Mouse (Mus musculus): Measurements from ENCODE around the gene Brpf3.
"Not testable (repeated sequence)": the region's sequence is repeated elsewhere in the genome, so short reads cannot be mapped to it uniquely, and the experiment has no call there.

Gene Brpf3

DNA sequence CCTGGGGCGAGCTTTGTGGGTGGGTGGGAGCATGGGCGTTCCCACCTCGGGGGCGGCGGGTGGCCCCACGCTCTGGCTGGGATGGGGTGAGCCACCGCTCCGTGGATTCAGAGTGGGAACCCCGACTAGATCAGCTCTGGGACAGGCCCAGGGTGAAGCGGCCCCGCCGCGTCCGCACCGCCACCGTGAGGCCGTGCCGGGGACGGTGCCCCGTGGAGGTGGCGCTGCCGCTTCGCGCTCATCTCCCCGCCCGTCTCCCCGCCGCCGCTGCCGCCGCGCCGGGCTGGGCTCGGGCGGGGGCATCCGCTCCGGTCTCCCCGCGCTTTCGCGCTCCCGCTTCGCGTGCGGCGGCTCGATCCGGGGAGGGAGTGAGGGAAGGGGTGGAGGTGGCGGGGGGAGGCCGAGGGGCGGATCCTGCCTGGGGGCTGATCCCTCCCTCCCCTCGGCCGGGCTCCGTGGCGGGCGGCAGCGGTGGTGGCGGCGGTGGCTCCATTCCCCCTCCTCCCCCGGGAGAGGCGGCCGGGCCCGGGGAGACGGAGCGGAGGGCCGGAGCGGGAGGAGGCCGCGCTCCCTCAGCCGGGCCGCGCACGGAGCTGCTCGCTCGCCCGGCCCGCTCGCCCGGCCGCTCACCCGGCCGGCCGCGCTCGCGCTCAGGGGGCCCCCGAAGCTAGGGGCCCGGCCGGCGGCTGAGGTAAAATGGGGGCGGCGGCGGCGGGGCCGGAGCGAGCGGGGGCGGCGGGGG is at the start of gene Brpf3:
TSS of gene Brpf3 (plus strand) at position 420 of the 742 bp plus-strand sequence.
- peak; percentile 73 for DNase-seq

DNA sequence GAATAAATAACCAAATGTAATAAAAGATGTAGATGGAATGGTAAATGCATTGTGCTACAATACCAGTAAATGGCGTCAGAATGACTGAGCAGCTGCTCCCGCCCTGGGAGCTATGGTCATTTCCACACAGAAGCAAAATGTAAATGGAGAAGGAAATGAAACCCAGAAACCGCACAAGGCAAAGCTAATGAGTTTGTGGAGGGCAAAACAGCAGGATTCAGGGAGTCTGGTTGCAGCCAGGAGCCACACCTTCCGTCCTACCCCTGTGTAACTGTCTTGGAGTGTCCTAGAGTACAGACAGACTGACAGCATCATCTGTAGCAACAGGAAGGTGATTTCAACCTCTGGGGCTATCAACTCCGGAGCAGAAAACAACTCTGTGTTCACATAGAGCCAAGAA is 44.4 kb upstream of the Brpf3 start:
- DNase-seq = no peak

GRCm38 (mm10) chr17:28757470-28757869 is 43.4 kb upstream of the Brpf3 start:
- no peak for DNase-seq

DNA sequence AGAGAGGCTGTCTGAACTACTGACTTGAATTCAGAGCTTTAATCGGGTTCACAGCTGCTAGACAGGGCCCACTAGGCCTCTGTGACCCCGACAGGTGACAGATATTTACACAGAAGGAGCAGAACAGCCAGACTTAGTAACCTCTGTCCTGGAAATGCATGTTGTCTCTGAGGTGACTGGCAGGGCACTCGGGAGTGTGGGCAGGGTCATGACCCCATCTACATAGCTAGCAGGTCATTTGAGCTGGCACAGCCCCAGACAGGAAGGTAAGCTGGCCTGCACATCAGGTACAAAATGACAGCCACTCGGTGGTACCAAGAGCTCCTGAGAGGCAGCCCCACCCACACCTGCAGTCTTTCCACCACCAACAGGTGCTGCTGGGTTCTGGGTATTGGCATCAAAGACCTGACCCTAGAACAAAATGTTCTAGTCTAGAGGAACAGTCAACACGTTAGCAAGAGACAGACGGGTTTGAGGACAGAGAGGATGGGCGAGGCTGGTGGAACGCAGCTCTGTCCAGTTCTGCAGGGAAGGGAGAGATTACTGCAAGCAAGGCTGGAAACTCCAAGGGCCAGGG is 40.1 kb upstream of the Brpf3 start:
- peak; percentile 23 for DNase-seq

- peak; percentile 87 for DNase-seq
Measured at GRCm38 (mm10) chr17:28761871-28762270, 39.0 kb upstream of the Brpf3 start.

DNA sequence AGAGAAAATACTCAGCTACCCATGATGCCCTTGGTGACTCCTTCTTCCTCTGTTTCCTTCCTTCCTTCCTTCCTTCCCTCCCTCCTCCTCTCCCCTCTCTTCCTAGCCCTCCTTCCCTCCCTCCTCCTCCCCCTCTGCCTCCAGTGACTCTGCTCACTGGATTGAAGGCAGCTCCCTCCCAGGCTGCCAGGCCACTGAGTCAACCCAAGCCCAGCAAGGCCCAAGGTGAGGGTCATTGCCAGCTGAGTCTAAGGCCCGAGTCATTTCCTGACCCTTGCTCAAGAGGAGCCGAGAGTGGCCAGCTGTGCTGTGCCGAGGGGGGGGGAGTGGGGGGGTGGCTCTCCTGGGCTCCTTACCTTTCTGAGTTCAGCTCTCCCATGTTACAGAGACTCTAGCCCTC is 34.7 kb upstream of the Brpf3 start:
- no peak for DNase-seq

DNA sequence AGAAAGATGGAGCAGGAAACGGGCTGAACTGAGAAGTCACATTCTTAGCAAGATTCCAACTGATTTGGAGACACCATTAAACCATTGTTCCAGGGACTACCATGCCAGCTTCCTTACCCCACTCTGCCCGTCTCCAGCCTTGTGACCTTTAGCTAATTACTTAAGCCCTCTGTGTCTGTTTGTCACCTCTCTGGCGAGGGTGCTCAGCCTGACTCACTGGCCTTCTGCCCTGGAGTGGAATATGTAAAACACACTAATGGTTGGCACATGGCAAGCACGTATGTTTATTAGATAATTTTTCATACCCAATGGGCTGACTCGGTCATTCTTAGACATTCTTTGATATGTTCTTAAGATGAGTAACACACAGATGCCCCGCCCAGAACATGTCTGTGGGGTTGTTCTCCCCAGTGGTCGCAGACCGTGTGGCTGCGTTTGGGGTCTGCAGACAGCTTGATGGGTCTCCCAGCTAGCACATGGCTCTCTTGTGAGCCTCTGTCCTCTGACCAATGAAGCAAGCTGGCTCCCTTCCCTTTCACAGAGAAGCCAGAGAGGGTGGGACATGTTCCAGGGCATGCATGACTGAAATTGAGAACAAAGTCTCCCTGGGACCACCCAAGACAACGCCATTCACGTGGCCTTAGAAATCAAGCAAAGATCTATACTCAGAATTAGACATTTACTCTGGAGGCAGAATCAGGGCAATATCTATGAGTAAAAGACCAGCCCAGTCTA is 33.9 kb upstream of the Brpf3 start:
- DNase-seq = no peak

DNA sequence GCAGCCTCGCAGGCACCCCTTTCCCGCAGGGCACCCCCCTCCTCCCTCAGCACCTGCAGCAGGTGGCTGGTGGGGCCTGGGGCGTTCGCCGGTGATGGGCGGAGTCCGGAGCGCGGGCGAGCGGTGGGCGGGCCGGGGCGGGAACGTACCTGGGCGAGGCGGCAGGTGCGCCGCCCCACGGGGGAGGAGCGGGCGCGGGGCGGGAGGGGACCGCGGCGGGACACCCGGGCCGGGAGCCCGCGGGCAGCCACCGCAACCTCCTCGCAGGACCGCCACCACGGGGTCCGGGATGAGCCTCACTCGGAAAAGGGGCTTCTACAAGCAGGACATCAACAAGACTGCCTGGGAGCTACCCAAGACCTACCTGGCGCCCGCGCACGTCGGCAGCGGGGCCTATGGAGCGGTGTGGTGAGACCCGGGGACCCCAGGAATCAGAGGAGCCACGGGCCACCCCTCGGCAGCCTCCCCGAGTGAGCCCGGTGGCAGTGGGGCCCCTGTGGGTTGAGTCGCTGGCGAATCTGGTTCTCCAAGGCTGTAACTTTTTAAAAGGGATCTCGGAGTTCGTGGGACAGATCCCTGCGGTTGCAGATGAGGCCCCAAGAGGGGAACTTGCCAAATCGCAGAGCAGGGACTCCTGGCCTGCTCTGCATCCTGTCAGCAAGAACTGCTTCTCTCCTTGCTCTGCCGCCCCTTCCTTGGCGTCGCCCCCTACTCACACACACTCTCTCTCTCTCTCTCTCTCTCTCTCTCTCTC is 31.6 kb upstream of the Brpf3 start, which contains the start of gene Mapk13:
TSS of gene Mapk13 (plus strand) at position 177 of the 754 bp plus-strand sequence.
- peak; percentile 49 for DNase-seq

DNA sequence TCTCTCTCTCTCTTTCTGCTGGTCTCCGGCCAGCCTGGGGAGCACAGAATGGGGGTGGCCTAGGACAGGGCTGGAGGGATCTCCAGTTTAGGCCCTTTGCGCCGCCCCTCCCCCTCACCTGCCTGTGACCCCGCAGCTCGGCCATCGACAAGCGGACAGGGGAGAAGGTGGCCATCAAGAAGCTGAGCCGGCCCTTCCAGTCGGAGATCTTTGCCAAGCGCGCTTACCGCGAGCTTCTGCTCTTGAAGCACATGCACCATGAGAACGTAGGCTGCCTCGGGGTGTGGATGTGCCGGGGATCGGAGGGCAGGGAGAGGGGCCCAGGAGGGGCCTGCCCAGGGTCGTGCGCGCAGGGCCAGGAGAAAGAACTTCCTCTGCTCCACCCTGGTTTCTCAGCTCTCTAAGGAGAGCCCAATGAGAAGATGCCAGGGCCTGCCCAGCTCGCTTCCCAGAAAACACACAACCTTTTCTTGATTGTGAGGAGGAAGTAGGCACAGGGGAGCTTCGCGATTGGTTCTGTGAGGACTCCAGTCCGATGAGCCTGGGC is 30.9 kb upstream of the Brpf3 start:
- peak; percentile 24 for DNase-seq

GRCm38 (mm10) chr17:28771289-28771688 is 29.6 kb upstream of the Brpf3 start:
- no peak for DNase-seq

DNA sequence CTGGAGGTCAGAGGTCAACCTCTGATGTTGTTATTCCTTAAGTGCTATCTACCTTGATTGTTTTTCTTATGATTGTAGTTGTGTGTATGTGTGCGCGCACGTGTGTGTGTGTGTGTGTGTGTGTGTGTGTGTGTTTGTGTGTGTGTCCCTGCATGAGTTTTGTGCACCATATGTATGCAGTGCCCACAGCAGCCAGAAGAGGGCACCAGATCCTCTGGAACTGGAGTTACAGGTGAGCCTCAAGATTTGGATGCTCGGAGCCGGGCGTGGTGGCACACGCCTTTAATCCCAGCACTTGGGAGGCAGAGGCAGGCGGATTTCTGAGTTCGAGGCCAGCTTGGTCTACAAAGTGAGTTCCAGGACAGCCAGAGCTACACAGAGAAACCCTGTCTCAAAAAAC is 26.6 kb upstream of the Brpf3 start:
- not testable (repeated sequence) for DNase-seq

DNA sequence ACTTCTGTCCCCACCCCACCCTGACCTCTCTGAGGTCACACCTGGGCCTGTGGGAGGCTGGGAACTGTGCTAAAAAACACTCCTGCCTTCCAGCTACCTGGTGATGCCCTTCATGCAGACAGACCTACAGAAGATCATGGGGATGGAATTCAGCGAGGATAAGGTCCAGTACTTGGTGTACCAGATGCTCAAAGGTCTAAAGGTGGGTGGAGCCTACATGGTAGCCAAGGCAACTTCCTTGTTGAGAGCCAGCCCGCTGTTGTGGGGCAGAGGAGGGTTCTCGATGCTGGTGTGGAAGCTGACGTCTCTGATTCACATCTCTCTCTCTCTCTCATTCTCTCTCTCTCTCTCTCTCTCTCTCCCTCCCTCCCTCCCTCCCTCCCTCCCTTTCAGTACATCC is 25.7 kb upstream of the Brpf3 start:
- DNase-seq = no peak

- no peak for DNase-seq
Measured at GRCm38 (mm10) chr17:28776817-28777216, 24.1 kb upstream of the Brpf3 start.

GRCm38 (mm10) chr17:28777231-28778005 is 23.5 kb upstream of the Brpf3 start:
- no peak for DNase-seq

DNA sequence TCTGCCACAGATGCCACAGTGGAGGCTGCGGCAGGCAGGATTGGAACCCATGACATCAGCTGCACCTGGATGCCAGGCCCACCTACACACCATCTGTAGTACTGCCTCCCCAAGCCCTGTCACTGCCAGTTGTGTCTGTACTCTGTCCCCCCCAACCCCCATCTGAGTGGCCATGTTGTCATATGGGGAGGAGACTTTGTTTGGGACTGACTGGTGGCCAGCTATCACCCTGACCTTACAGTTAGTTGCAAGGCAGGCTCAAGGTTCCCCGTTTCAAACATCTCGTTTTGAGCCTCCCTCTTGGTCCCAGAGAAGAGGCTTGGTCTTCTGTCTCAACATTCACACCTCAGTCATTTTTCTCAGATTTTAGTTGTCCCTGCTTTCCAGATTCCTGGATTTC is 21.2 kb upstream of the Brpf3 start:
- no peak for DNase-seq

- DNase-seq = no peak
Measured at GRCm38 (mm10) chr17:28780836-28781235, 20.1 kb upstream of the Brpf3 start.

- DNase-seq = no peak
Measured at GRCm38 (mm10) chr17:28781290-28782045, 19.4 kb upstream of the Brpf3 start.

DNA sequence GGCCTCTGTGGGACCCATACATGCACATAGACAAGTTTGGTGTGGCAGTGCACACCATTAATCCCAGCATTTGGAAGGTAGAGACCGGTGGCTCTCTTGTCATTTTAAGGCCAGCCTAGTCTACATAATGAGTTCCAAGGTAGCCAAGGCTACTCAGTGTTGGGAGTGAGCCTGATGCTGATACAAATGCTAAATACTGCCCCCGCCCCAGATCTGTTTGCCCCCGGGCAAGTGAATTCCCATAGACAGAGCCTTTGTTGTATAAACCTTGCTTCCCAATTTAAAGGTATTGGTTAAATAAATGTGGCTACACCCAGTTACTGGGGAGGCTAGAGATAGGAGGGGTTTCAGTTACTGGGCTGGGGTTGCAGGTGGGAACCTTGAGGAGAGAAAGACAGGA is 15.9 kb upstream of the Brpf3 start:
- DNase-seq = no peak

GRCm38 (mm10) chr17:28787507-28787906 is 13.4 kb upstream of the Brpf3 start:
- DNase-seq = no peak

- DNase-seq = no peak
Measured at GRCm38 (mm10) chr17:28797031-28797430, 3.9 kb upstream of the Brpf3 start.

All from lung, postnatal 36 days (tissue).